Mouse (Mus musculus): Measurements from ENCODE around the gene Atp13a4. TPM values are rescaled to one million over a fixed set of nuclear protein-coding genes. Genes with fewer than 3 reads are reported as not detected.

Gene Atp13a4
- 0.67 TPM in 1 of 2 replicates, not detected in the other for polyA plus RNA-seq (2014; fragmentation: Nextera tagmentation; extraction: Ambion mirVana)

GRCm38 (mm10) chr16:29544829-29545228 is at the start of gene Atp13a4:
TSS of gene Atp13a4 (minus strand) at chr16:29544864.
- no peak within 1 kb of the TSS for H3K27ac ChIP-seq (ENCODE audit: low read depth, low read length)
- DNase-seq (ENCODE audit: low spot score) (no peak), ATAC-seq (replicated peaks; ENCODE audit: low FRiP score) (no peak)
- H3K27me3 ChIP-seq (ENCODE audit: control insufficient read depth, insufficient read depth, low read length), result no peaks in the 10 kb centered on the region
- 86% methylated on average over 11 of the region's 11 CpGs for WGBS
- no peaks in the 10 kb centered on the region for H3K4me1 ChIP-seq (replicated peaks; ENCODE audit: control insufficient read depth, insufficient read depth, low read length)
- no peaks in the 10 kb centered on the region for H3K9me3 ChIP-seq (ENCODE audit: control insufficient read depth, low read length)
- no peak within 1 kb of the TSS for H3K9ac ChIP-seq (ENCODE audit: low read length)
- H3K4me2 ChIP-seq (ENCODE audit: low read depth, low read length, severe bottlenecking), result no peak within 1 kb of the TSS
- no peak within 1 kb of the TSS for H3K4me3 ChIP-seq (ENCODE audit: low read depth, low read length)
- no peaks in the 10 kb centered on the region for H3K36me3 ChIP-seq (ENCODE audit: control insufficient read depth, insufficient read depth, low read length)

- no peaks in the 10 kb centered on the region for H3K9me3 ChIP-seq (ENCODE audit: control insufficient read depth, low read length)
- no peak for DNase-seq (ENCODE audit: low spot score)
- no peak overlapping the region for H3K4me3 ChIP-seq (ENCODE audit: low read depth, low read length)
- ATAC-seq (replicated peaks; ENCODE audit: low FRiP score), result no peak
- H3K9ac ChIP-seq (ENCODE audit: low read length), result no peak overlapping the region
- no peaks in the 10 kb centered on the region for H3K4me1 ChIP-seq (replicated peaks; ENCODE audit: control insufficient read depth, insufficient read depth, low read length)
- no peak overlapping the region for H3K4me2 ChIP-seq (ENCODE audit: low read depth, low read length, severe bottlenecking)
- no peaks in the 10 kb centered on the region for H3K27me3 ChIP-seq (ENCODE audit: control insufficient read depth, insufficient read depth, low read length)
- H3K36me3 ChIP-seq (ENCODE audit: control insufficient read depth, insufficient read depth, low read length), result peaks cover 4% of the 10 kb centered on the region; the same call in 1 of the 2 replicates
- 83% methylated on average over 7 of the region's 7 CpGs for WGBS
- no peak overlapping the region for H3K27ac ChIP-seq (ENCODE audit: low read depth, low read length)
Measured at GRCm38 (mm10) chr16:29592171-29592570, 47.5 kb upstream of the Atp13a4 start.

- Histone ChIP-seq H3K9ac (ENCODE audit: low read length) (peak overlapping the region; percentile 91), H3K4me1 (replicated peaks; ENCODE audit: control insufficient read depth, insufficient read depth, low read length) (peaks cover 3% of the 10 kb centered on the region; the same call in 1 of the 2 replicates), H3K36me3 (ENCODE audit: control insufficient read depth, insufficient read depth, low read length) (no peaks in the 10 kb centered on the region), H3K4me2 (ENCODE audit: low read depth, low read length, severe bottlenecking) (peak overlapping the region; percentile 56), H3K4me3 (ENCODE audit: low read depth, low read length) (peak overlapping the region; percentile 83), H3K27me3 (ENCODE audit: control insufficient read depth, insufficient read depth, low read length) (no peaks in the 10 kb centered on the region), H3K9me3 (ENCODE audit: control insufficient read depth, low read length) (no peaks in the 10 kb centered on the region), H3K27ac (ENCODE audit: low read depth, low read length) (no peak overlapping the region)
- ATAC-seq (replicated peaks; ENCODE audit: low FRiP score) (peak; percentile 32), DNase-seq (ENCODE audit: low spot score) (peak; percentile 52)
- whole genome bisulfite sequencing, result 12% methylated on average over 12 of the region's 12 CpGs
Measured at GRCm38 (mm10) chr16:29579787-29580176, 35.1 kb upstream of the Atp13a4 start.

- Histone ChIP-seq H3K4me1 (replicated peaks; ENCODE audit: control insufficient read depth, insufficient read depth, low read length) (peaks cover 3% of the 10 kb centered on the region; the same call in 1 of the 2 replicates), H3K36me3 (ENCODE audit: control insufficient read depth, insufficient read depth, low read length) (no peaks in the 10 kb centered on the region), H3K27ac (ENCODE audit: low read depth, low read length) (no peak within 1 kb of the TSS), H3K4me3 (ENCODE audit: low read depth, low read length) (peak within 1 kb of the TSS; percentile 83), H3K4me2 (ENCODE audit: low read depth, low read length, severe bottlenecking) (peak within 1 kb of the TSS; percentile 56), H3K27me3 (ENCODE audit: control insufficient read depth, insufficient read depth, low read length) (no peaks in the 10 kb centered on the region), H3K9me3 (ENCODE audit: control insufficient read depth, low read length) (no peaks in the 10 kb centered on the region), H3K9ac (ENCODE audit: low read length) (peak within 1 kb of the TSS; percentile 91)
- DNase-seq (ENCODE audit: low spot score), result peak; percentile 100
- WGBS, result under 1% methylated on average over 39 of the region's 39 CpGs
- ATAC-seq (replicated peaks; ENCODE audit: low FRiP score), result peak; percentile 99
Measured at GRCm38 (mm10) chr16:29579167-29579786, 34.6 kb upstream of the Atp13a4 start, which contains the start of gene Opa1. TSS of gene Opa1 (plus strand) at chr16:29579334.

- Histone ChIP-seq H3K36me3 (ENCODE audit: control insufficient read depth, insufficient read depth, low read length) (no peaks in the 10 kb centered on the region), H3K9me3 (ENCODE audit: control insufficient read depth, low read length) (no peaks in the 10 kb centered on the region), H3K27ac (ENCODE audit: low read depth, low read length) (no peak overlapping the region), H3K4me3 (ENCODE audit: low read depth, low read length) (no peak overlapping the region), H3K4me2 (ENCODE audit: low read depth, low read length, severe bottlenecking) (no peak overlapping the region), H3K4me1 (replicated peaks; ENCODE audit: control insufficient read depth, insufficient read depth, low read length) (peaks cover 3% of the 10 kb centered on the region; the same call in 1 of the 2 replicates), H3K9ac (ENCODE audit: low read length) (no peak overlapping the region), H3K27me3 (ENCODE audit: control insufficient read depth, insufficient read depth, low read length) (no peaks in the 10 kb centered on the region)
- DNase-seq (ENCODE audit: low spot score) (no peak), ATAC-seq (replicated peaks; ENCODE audit: low FRiP score) (no peak)
- 10% methylated on average over 5 of the region's 5 CpGs for WGBS
Measured at GRCm38 (mm10) chr16:29575620-29576019, 31.0 kb upstream of the Atp13a4 start.

- H3K4me1 ChIP-seq (replicated peaks; ENCODE audit: control insufficient read depth, insufficient read depth, low read length), result no peaks in the 10 kb centered on the region
Measured at GRCm38 (mm10) chr16:29574013-29574412, 29.3 kb upstream of the Atp13a4 start.

GRCm38 (mm10) chr16:29560869-29561268 is 16.2 kb upstream of the Atp13a4 start:
- Histone ChIP-seq H3K27ac (ENCODE audit: low read depth, low read length) (no peak overlapping the region), H3K4me2 (ENCODE audit: low read depth, low read length, severe bottlenecking) (no peak overlapping the region), H3K9ac (ENCODE audit: low read length) (no peak overlapping the region), H3K4me3 (ENCODE audit: low read depth, low read length) (no peak overlapping the region), H3K4me1 (replicated peaks; ENCODE audit: control insufficient read depth, insufficient read depth, low read length) (no peaks in the 10 kb centered on the region), H3K9me3 (ENCODE audit: control insufficient read depth, low read length) (no peaks in the 10 kb centered on the region), H3K27me3 (ENCODE audit: control insufficient read depth, insufficient read depth, low read length) (no peaks in the 10 kb centered on the region), H3K36me3 (ENCODE audit: control insufficient read depth, insufficient read depth, low read length) (no peaks in the 10 kb centered on the region)
- WGBS, result 9% methylated on average over 7 of the region's 7 CpGs
- ATAC-seq (replicated peaks; ENCODE audit: low FRiP score), result no peak
- peak; percentile 56 for DNase-seq (ENCODE audit: low spot score)

More at GRCm38 (mm10) chr16:29574013-29574412, 29.3 kb upstream of the Atp13a4 start:
- DNase-seq (ENCODE audit: low spot score), result no peak
- Histone ChIP-seq H3K27me3 (ENCODE audit: control insufficient read depth, insufficient read depth, low read length) (no peaks in the 10 kb centered on the region), H3K27ac (ENCODE audit: low read depth, low read length) (no peak overlapping the region), H3K4me3 (ENCODE audit: low read depth, low read length) (no peak overlapping the region), H3K9ac (ENCODE audit: low read length) (no peak overlapping the region), H3K9me3 (ENCODE audit: control insufficient read depth, low read length) (no peaks in the 10 kb centered on the region), H3K4me2 (ENCODE audit: low read depth, low read length, severe bottlenecking) (no peak overlapping the region), H3K36me3 (ENCODE audit: control insufficient read depth, insufficient read depth, low read length) (no peaks in the 10 kb centered on the region)
- 78% methylated on average over 4 of the region's 4 CpGs for WGBS
- ATAC-seq (replicated peaks; ENCODE audit: low FRiP score), result no peak

GRCm38 (mm10) chr16:29560454-29560853 is 15.8 kb upstream of the Atp13a4 start:
- DNase-seq (ENCODE audit: low spot score), result no peak
- H3K4me2 ChIP-seq (ENCODE audit: low read depth, low read length, severe bottlenecking), result no peak overlapping the region
- H3K27me3 ChIP-seq (ENCODE audit: control insufficient read depth, insufficient read depth, low read length), result no peaks in the 10 kb centered on the region
- ATAC-seq (replicated peaks; ENCODE audit: low FRiP score), result no peak
- no peak overlapping the region for H3K27ac ChIP-seq (ENCODE audit: low read depth, low read length)
- no peaks in the 10 kb centered on the region for H3K9me3 ChIP-seq (ENCODE audit: control insufficient read depth, low read length)
- H3K4me1 ChIP-seq (replicated peaks; ENCODE audit: control insufficient read depth, insufficient read depth, low read length), result no peaks in the 10 kb centered on the region
- H3K9ac ChIP-seq (ENCODE audit: low read length), result no peak overlapping the region
- H3K36me3 ChIP-seq (ENCODE audit: control insufficient read depth, insufficient read depth, low read length), result no peaks in the 10 kb centered on the region
- no peak overlapping the region for H3K4me3 ChIP-seq (ENCODE audit: low read depth, low read length)
- WGBS, result 57% methylated on average over 10 of the region's 10 CpGs

- Histone ChIP-seq H3K27me3 (ENCODE audit: control insufficient read depth, insufficient read depth, low read length) (no peaks in the 10 kb centered on the region), H3K4me3 (ENCODE audit: low read depth, low read length) (no peak overlapping the region), H3K27ac (ENCODE audit: low read depth, low read length) (no peak overlapping the region), H3K9ac (ENCODE audit: low read length) (no peak overlapping the region), H3K4me1 (replicated peaks; ENCODE audit: control insufficient read depth, insufficient read depth, low read length) (no peaks in the 10 kb centered on the region), H3K4me2 (ENCODE audit: low read depth, low read length, severe bottlenecking) (no peak overlapping the region), H3K9me3 (ENCODE audit: control insufficient read depth, low read length) (no peaks in the 10 kb centered on the region), H3K36me3 (ENCODE audit: control insufficient read depth, insufficient read depth, low read length) (no peaks in the 10 kb centered on the region)
- 87% methylated on average over 5 of the region's 5 CpGs for WGBS
- DNase-seq (ENCODE audit: low spot score), result no peak
- ATAC-seq (replicated peaks; ENCODE audit: low FRiP score), result no peak
Measured at GRCm38 (mm10) chr16:29559667-29560066, 15.0 kb upstream of the Atp13a4 start.
